Mouse (Mus musculus) lung, postnatal 25 days (tissue): Measurements from ENCODE around the gene Ampd3.

ENCODE experiments used
- DNase-seq: peaks from one replicate; pipeline ENCODE4 v3.0.0; 2022; ENCODE audit warnings: low spot score

Gene Ampd3

GRCm38 (mm10) chr7:110834522-110834921 is 66.5 kb downstream of the Ampd3 start:
- no peak for DNase-seq

GRCm38 (mm10) chr7:110840332-110840731 is 72.3 kb downstream of the Ampd3 start:
- peak; percentile 75 for DNase-seq

GRCm38 (mm10) chr7:110843916-110844874 is 76.2 kb downstream of the Ampd3 start, which contains the start of gene Rnf141:
Gene Rnf141, minus strand, starts transcription at chr7:110844457.
- DNase-seq, result peak; percentile 93

- DNase-seq, result no peak
Measured at GRCm38 (mm10) chr7:110847321-110847720, 79.3 kb downstream of the Ampd3 start.

DNA sequence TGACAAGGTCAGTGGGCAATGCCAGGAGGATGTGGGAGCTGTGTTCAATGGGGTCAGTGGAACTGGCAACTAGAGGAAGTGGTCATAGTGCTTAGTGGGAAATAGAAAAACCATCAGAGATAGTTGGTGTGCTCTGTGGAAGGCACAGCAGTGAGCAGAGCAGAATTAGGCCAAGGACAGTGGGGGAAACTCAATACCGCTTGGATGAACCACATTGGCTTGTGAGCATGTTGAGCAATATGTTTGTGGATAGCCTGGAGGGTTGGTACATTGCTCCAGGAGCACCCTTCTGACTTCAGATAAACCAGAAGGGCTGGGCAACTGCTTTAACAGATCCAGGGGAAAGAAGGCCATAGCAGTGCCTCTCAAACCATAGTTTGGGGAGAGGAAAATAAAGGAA is 80.4 kb downstream of the Ampd3 start:
- DNase-seq, result no peak

- no peak for DNase-seq
Measured at GRCm38 (mm10) chr7:110851541-110852203, 83.7 kb downstream of the Ampd3 start.

DNA sequence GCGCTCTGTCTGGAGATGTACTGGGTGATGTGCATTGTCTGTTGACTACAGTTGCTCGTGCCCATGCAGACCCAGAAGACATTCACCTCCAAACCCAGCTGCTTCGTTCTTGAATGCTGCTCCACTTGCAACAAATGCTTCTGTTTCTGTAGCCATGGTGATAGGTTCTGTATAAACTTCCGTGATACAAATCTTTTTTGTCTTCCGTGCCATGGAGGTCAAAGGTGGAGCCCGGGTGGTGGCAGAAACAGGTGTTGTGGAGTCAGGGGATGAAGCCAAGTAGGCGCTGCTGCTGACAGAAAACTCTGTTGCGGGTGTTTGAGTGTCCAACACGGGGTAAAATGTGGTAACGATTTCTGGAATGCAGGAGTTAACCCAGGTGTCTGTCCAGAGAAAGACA is 85.6 kb downstream of the Ampd3 start:
- peak; percentile 57 for DNase-seq

DNA sequence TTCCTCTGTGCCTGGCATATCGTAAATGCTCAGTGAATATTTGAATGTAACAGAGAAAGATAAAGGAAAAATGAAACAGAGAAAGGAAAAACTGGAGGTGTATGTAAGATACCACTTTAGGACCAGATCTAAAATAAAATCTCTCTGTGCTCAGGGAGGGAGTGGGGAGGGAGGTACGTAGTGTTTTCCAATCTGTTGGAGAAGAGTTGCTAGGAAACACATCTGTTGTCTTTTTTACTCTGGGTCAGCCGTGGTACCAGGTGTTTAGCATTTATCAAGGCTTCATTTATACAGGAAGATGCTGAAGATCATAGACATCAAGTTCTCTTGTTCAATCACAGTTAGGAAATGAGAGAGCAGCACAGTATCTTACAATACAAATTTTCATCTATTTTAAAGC is 86.5 kb downstream of the Ampd3 start:
- DNase-seq, result no peak

GRCm38 (mm10) chr7:110854927-110855546 is 87.0 kb downstream of the Ampd3 start:
- no peak for DNase-seq

DNA sequence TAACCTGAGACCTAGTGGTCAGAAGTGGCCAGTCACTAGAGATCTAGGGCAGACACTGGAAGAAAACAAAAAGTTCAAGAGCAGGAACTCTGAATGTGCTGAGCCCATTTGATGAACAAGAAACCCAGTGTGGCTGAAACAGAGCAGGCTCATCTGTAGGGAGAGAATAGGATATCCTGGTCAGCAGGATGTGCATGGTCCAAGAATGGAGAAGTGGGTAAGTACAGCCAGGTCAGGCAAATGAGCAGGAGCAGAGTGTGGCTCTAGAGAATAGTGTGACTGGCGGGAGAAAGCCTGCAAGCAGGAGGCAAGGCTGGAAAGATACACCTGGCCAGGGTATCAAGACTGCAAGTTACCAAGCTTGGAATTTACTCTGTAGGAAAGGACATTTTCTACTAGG is 87.6 kb downstream of the Ampd3 start:
- no peak for DNase-seq

DNA sequence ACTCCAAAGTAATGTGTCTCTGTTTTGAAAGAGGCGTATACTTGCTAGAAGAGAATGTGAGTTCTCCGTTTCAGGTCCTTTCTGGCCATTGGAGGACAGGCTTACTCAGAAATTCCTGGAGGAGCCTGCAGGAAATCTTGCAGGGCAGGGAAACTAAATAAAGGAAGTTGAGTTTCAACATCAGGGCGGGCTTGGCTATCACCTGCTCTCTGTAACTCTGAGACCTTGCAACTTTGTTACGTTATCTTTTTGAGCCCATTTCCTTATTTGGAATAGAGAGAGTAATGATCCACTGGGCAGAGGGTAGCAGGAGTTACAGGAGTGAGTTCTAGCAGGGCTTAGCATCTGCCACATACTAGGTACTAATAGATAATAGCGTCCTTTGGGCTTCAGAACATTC is 92.1 kb downstream of the Ampd3 start:
- peak; percentile 85 for DNase-seq
